Mouse (Mus musculus): ENCODE measurements around the gene Acot3.

The Acot3 gene

GRCm38 (mm10) chr12:84101493-84101845 is 49.5 kb downstream of the Acot3 start:
- no peak for DNase-seq

- no peak for DNase-seq
These were observed 55.1 kb downstream of the Acot3 start for GRCm38 (mm10) chr12:84107012-84107411.

- no peak for DNase-seq
These were observed 55.7 kb downstream of the Acot3 start for GRCm38 (mm10) chr12:84107692-84108091.

- DNase-seq = no peak
These were observed 58.0 kb downstream of the Acot3 start for GRCm38 (mm10) chr12:84109924-84110323.
